Mouse (Mus musculus) heart, embryonic 14.5 days (tissue): ENCODE data around the gene Ugcg. TPM values are rescaled to one million over a fixed set of nuclear protein-coding genes. Genes with fewer than 3 reads are reported as not detected.

Experiments
- ATAC-seq: fragments of 200-750 bp; cut with Nextera tagmentation; 2 replicates; pipeline ENCODE4 v1.8.0; 2017; ENCODE audit warnings: low read depth, moderate TSS enrichment; ENCODE audit not compliant: insufficient number of reproducible peaks, insufficient read depth, low FRiP score
- H3K27ac ChIP-seq, 2 experiments: fragments of 200-500 bp in 1 of 2; fragments of 300-500 bp in 1 of 2; sonication (generic) in 1 of 2; replicated peaks in 1 of 2; 2 replicates each; pipeline ENCODE4 v1.5.1; 2012 to 2014; ENCODE audit warnings: low read depth in 2 of 2, low read length in 2 of 2, control low read depth in 1 of 2, mild to moderate bottlenecking in 1 of 2, mixed read lengths in 1 of 2; ENCODE audit not compliant: control insufficient read depth in 1 of 2, insufficient read depth in 1 of 2
- H3K27me3 ChIP-seq: fragments of 300-500 bp; sonication (generic); 2 replicates; pipeline ENCODE4 v1.6.1; 2014; ENCODE audit warnings: mild to moderate bottlenecking, low read length, control low read depth; ENCODE audit not compliant: control insufficient read depth, insufficient read depth
- H3K36me3 ChIP-seq: fragments of 300-500 bp; sonication (generic); 2 replicates; pipeline ENCODE4 v1.6.1; 2014; ENCODE audit warnings: mild to moderate bottlenecking, control low read depth, low read length, mixed read lengths; ENCODE audit not compliant: control insufficient read depth, insufficient read depth
- H3K4me1 ChIP-seq, 2 experiments: fragments of 200-500 bp in 1 of 2; fragments of 300-500 bp in 1 of 2; sonication (generic) in 1 of 2; 2 replicates each; pipeline ENCODE4 v1.6.1; 2012 to 2014; ENCODE audit warnings: low read length in 2 of 2, control low read depth in 1 of 2, mixed read lengths in 1 of 2; ENCODE audit not compliant: control insufficient read depth in 2 of 2, insufficient read depth in 2 of 2
- H3K4me2 ChIP-seq: fragments of 300-500 bp; sonication (generic); 2 replicates; pipeline ENCODE4 v1.6.1; 2014; ENCODE audit warnings: mild to moderate bottlenecking, low read length
- H3K4me3 ChIP-seq, 2 experiments: fragments of 200-500 bp in 1 of 2; fragments of 300-500 bp in 1 of 2; sonication (generic) in 1 of 2; 2 replicates each; pipeline ENCODE4 v1.5.1; 2012 to 2014; ENCODE audit warnings: low read length in 2 of 2, mild to moderate bottlenecking in 2 of 2, control low read depth in 1 of 2, low read depth in 1 of 2, moderate library complexity in 1 of 2; ENCODE audit not compliant: control insufficient read depth in 1 of 2, insufficient read depth in 1 of 2
- H3K9ac ChIP-seq: fragments of 300-500 bp; sonication (generic); 2 replicates; pipeline ENCODE4 v1.6.1; 2014; ENCODE audit warnings: mild to moderate bottlenecking, low read length
- H3K9me3 ChIP-seq: fragments of 300-500 bp; sonication (generic); 2 replicates; pipeline ENCODE4 v1.6.1; 2016; ENCODE audit warnings: low read length, control low read depth; ENCODE audit not compliant: control insufficient read depth
- WGBS: fragments of 180-500 bp; shearing (Covaris S2); extraction: QIAGEN DNeasy Blood & Tissue Kit; methylation state at CpG from one replicate; pipeline ENCODE4 v1.1.7; 2014; 5-methylcytosine and 5-hydroxymethylcytosine counted together
- polyA plus RNA-seq: library from polyadenylated mRNA; unstranded; fragments of >200 nt; fragmentation: Nextera tagmentation; extraction: Ambion mirVana; gene quantifications from 2 replicates; pipeline ENCODE4 v1.2.1, GENCODE M21; 2014

Gene Ugcg
- polyA plus RNA-seq, 1 experiment from 2014 or later, result 11.0 TPM

DNA sequence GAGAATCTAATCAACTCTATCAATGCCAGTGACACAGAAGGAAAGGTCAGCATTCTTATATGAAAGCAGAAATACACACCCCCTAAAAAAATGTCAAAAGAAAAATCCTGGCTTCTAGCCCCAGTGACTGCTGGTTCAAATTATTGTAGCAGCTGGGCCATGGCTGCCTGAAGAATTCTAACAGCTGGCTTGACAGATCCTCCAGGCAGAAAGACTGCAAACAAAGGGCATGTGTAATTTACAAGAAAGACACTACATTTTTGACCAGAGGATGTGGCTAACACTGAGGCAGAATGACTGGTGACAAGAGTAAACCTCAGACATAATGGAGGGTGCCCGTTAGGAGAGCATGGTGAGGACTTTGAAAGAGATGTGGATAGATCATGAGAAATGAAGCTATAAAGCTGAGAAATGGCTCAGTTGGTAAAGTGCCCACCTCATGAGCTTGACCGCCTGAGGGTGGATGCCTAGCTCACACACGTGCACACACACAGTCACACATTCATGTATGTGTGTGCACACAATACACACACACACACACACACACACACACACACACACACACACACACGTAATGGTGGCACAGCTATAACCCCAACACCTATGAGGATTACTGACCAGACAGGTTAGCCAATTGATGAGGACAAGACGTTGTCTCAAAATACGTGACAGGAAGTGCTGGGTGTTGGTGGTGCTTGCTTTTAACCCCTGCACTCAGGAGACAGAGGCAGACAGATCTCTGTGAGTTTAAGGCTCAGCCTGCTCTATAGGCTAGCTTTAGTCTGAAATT, 42.4 kb downstream of the Ugcg start:
- no peaks in the 10 kb centered on the region for H3K27me3 ChIP-seq
- H3K9ac ChIP-seq, result no peak overlapping the region
- 86% methylated on average over 6 of the region's 6 CpGs for WGBS
- H3K9me3 ChIP-seq, result no peaks in the 10 kb centered on the region
- no peak overlapping the region for H3K4me3 ChIP-seq
- no peak overlapping the region for H3K4me2 ChIP-seq
- no peaks in the 10 kb centered on the region for H3K4me1 ChIP-seq
- ATAC-seq, result no peak
- H3K36me3 ChIP-seq, result no peaks in the 10 kb centered on the region
- H3K27ac ChIP-seq, result no peak overlapping the region

- Histone ChIP-seq H3K4me3 (no peak overlapping the region), H3K27ac (no peak overlapping the region), H3K36me3 (no peaks in the 10 kb centered on the region), H3K27me3 (no peaks in the 10 kb centered on the region), H3K4me2 (no peak overlapping the region), H3K4me1 (0 out of 4 replicates have a peak, but pooled peaks cover 3 to 4% of the 10 kb centered on the region in 2 experiments), H3K9ac (no peak overlapping the region), H3K9me3 (no peaks in the 10 kb centered on the region)
- ATAC-seq, result no peak
- WGBS, result 96% methylated on average over 8 of the region's 10 CpGs
Observed at GRCm38 (mm10) chr4:59234014-59234413, 45.0 kb downstream of the Ugcg start.

GRCm38 (mm10) chr4:59234451-59235216, 45.6 kb downstream of the Ugcg start:
- Histone ChIP-seq H3K27ac (no peak overlapping the region), H3K27me3 (no peaks in the 10 kb centered on the region), H3K4me3 (no peak overlapping the region), H3K4me2 (no peak overlapping the region), H3K9ac (no peak overlapping the region), H3K9me3 (no peaks in the 10 kb centered on the region), H3K4me1 (peaks cover 4 to 8% of the 10 kb centered on the region in 2 experiments; a peak in 2 of 4 replicates), H3K36me3 (no peaks in the 10 kb centered on the region)
- 81% methylated on average over 23 of the region's 23 CpGs for WGBS
- ATAC-seq, result no peak

DNA sequence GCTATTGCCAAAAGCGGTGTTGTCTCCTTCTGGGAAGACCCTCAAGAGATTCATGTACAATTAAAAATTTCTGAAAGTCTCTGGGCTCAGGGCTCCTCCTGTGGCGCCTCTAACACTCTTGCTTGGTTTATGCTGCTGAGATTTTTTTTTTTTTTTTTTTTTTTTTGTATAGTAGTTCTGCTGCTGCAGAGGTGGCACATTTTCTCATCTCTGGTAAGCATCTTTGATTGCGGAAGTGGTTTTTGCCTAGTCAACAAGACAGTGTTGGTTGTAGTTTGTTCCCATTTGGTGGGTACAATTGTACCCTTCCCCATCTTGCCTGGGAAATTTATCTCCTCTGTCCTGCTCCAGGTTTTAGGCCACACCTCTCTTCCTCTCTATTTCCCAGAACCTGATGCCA, 47.3 kb downstream of the Ugcg start:
- no peaks in the 10 kb centered on the region for H3K36me3 ChIP-seq
- WGBS, result 88% methylated on average over 3 of the region's 3 CpGs
- H3K4me3 ChIP-seq, result no peak overlapping the region
- no peak overlapping the region for H3K9ac ChIP-seq
- peaks cover 4 to 11% of the 10 kb centered on the region in 2 experiments; a peak in 2 of 4 replicates for H3K4me1 ChIP-seq
- ATAC-seq, result no peak
- H3K9me3 ChIP-seq, result no peaks in the 10 kb centered on the region
- no peaks in the 10 kb centered on the region for H3K27me3 ChIP-seq
- no peak overlapping the region for H3K4me2 ChIP-seq
- no peak overlapping the region for H3K27ac ChIP-seq

DNA sequence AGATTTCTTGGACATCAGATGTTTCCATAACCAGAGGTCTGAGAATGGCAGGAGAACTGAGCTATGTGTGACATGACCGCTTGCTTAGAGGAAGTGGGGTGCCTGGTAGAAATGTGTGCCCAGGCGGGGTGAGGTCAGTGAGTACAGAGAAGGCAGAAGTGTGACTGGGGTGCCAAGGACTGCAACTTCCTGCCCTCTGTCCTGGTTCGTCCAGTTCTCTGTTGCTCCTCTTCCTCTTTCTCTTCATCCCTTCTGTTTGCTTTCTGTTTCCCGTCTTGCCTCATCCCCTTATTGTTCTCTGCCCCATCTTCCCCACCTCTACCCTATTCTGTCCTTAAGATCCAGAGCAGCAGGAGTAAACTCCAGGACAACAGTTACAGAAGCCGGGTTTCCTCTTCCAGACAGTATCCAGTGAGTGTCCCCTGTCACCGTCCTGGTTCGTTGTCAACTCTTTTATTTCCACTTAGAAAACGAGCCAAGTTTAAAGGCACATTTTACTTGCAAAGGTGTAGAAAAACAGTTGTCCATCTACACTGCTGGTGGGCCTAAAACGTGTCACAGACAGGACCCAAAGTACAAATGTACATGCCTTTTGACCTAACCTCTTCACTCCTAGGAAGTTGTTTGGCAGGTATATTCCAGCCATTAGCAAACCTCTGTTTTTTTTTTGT, 49.7 kb downstream of the Ugcg start:
- peaks cover 4 to 11% of the 10 kb centered on the region in 2 experiments; a peak in 2 of 4 replicates for H3K4me1 ChIP-seq
- H3K36me3 ChIP-seq, result no peaks in the 10 kb centered on the region
- 0 out of 2 replicates have a peak overlapping the region, but pooled peaks have one; percentile 12 for H3K4me2 ChIP-seq
- no peak for ATAC-seq
- H3K27me3 ChIP-seq, result no peaks in the 10 kb centered on the region
- H3K9ac ChIP-seq, result no peak overlapping the region
- H3K27ac ChIP-seq, result peak overlapping the region; percentile 18 to 42
- H3K4me3 ChIP-seq, result no peak overlapping the region
- 62% methylated on average over 9 of the region's 9 CpGs for WGBS
- no peaks in the 10 kb centered on the region for H3K9me3 ChIP-seq

DNA sequence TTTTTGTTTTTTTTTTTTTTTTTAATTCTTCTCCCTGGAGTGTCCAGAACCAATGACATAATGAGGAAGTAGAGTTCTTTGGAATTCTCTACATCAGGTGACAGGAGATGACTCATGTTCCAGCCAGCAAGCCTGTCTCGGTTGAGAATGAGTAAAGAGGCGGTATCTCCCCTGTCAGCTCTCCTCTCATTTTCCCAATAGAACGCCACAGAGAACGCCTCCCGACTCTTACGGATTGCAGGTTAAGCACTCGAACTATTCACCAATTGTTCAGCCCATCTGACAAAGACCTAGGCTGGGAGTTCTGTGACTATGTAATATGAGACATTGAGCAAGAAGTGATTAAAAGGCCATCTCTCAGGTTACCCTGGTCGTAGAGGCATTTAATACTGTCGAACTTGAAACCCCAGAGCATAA, 50.3 kb downstream of the Ugcg start:
- Histone ChIP-seq H3K9me3 (no peaks in the 10 kb centered on the region), H3K36me3 (no peaks in the 10 kb centered on the region), H3K4me2 (peak overlapping the region; percentile 36), H3K4me3 (no peak overlapping the region), H3K27me3 (no peaks in the 10 kb centered on the region), H3K27ac (0 out of 4 replicates have a peak overlapping the region, but pooled peaks of 1 of the 2 experiments have one; percentile 29), H3K4me1 (peaks cover 4 to 11% of the 10 kb centered on the region in 2 experiments; a peak in 2 of 4 replicates), H3K9ac (no peak overlapping the region)
- 11% methylated on average over 9 of the region's 9 CpGs for WGBS
- no peak for ATAC-seq

DNA sequence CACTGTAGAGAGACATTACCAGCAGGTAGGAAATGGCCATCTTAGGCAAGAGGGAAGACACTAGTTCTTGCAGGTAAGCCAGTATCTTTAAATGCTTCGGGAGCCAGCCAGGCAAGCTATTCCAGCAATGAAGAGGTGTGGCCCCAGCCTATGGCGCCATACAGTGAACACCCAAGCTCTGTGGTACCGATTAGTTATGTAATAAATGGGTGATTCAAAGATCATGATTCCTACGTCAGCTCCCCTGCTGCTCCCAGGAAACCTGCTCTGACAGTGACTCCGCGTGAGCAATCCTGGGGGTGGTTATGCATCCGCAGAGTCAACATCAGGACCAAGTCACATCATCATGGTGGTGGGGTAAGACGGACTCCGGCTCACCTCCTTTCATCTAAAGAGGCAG, 51.1 kb downstream of the Ugcg start:
- ATAC-seq, result no peak

More for the DNA sequence above, 51.1 kb downstream of the Ugcg start:
- Histone ChIP-seq H3K36me3 (no peaks in the 10 kb centered on the region), H3K27ac (no peak overlapping the region), H3K9me3 (no peaks in the 10 kb centered on the region), H3K4me2 (no peak overlapping the region), H3K4me1 (peaks cover 6 to 11% of the 10 kb centered on the region in 2 experiments; a peak in 2 of 4 replicates), H3K9ac (no peak overlapping the region), H3K4me3 (no peak overlapping the region), H3K27me3 (no peaks in the 10 kb centered on the region)
- 93% methylated on average over 9 of the region's 9 CpGs for WGBS
